Mouse (Mus musculus): ENCODE data around the gene Grn.
"Not testable (repeated sequence)": the region's sequence is repeated elsewhere in the genome, so short reads cannot be mapped to it uniquely, and the experiment has no call there.

The Grn gene

DNA sequence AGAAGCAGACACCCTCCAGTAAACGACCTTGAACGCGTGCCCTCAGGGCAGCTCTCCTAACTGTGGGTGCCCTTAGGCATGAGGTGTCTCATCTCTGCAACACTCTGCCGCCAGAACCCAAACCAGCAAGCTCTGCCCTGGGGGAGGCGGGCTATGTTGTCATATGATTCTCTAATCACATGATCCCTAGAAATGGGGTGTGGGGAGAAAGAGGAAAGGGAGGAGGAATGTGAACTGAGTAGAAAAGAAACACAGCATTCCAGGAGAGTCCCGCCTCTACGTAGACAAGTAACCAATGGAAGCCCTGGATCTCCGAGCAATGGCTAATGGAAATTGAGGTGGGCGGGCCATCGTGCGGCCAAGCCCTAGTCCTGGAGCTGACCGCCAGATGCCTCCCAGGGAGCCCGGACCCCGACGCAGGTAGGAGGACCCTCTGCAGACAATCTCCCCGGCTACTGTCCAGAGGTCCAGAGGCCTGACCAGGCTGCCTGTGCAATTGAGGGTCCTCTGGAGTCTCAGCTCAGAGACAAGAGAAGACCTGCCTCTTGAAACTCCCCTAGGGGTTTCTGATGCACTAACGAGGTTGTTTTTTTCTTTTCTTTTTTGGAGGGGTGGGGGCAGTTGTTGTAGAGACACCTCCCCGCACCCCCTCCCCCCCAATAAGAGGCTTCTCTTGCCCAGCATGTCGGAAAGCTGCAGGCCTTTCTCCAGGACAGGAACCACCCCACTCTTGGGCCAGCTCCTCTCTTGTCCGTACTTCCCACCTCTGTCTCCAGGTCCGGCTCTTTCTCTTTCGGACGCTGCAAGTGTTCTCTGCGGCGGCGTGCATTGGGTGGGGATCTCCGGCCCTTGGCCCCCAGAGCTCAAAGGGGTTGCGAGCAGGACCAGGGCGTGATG lies at the start of gene Grn:
Gene Grn, plus strand, starts transcription at position 195 of the 897 bp plus-strand sequence.
- peak; percentile 78 for DNase-seq (ENCODE audit: low read depth)

DNA sequence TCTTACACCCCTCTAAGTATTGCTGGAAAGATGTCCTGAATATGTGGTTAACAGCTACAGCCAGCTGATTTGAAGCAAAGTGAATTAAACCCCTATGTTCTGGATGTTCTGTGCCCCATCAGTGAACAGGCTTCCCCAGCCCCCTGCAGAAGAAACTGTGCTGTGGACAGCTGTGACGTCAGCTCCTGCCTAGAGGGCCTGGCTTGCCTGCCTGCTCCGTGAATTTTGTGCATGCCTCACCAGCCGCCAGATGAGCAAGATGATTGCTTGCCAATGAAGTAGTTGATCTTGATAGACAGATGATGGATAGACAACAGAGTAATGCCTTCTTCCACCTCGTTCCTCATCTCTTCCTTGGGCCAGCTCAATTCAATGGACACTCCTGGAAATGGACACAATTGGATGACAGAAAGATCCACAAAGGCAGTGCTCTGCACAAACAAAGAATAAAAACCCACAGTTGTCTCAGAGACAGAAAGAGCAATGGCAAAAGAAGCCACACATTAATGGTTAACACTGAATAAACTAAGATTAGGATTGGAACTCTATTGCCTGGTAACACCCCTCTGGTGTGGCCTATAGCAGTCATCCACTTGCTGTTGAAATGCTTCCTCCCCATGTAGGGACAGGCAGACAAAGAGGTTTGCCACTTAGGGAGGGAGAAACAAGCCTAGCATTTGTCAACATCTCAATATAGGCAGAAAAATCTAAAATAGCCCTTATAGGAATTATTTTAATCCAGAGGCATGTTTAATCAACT lies 48.6 kb upstream of the Grn start:
- no peak for DNase-seq (ENCODE audit: low read depth)

DNA sequence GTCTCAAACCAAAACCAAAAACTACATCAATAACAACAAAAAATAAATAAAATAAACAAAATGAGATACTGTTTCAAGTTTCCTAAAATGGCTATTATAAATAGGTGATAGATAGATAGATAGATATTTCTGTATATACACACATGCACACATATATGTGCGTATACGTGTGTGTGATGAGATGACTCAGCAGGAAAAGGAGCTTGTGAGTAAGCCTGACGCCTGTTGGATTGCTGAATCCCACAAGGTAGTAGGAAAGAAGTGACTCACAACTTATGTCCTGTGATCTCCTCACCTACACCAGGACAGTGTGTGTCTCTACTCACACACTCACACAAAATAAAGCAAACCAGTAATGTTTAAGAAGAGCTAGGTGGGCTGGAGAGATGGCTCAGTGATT lies 47.3 kb upstream of the Grn start:
- no peak for DNase-seq (ENCODE audit: low read depth)

DNA sequence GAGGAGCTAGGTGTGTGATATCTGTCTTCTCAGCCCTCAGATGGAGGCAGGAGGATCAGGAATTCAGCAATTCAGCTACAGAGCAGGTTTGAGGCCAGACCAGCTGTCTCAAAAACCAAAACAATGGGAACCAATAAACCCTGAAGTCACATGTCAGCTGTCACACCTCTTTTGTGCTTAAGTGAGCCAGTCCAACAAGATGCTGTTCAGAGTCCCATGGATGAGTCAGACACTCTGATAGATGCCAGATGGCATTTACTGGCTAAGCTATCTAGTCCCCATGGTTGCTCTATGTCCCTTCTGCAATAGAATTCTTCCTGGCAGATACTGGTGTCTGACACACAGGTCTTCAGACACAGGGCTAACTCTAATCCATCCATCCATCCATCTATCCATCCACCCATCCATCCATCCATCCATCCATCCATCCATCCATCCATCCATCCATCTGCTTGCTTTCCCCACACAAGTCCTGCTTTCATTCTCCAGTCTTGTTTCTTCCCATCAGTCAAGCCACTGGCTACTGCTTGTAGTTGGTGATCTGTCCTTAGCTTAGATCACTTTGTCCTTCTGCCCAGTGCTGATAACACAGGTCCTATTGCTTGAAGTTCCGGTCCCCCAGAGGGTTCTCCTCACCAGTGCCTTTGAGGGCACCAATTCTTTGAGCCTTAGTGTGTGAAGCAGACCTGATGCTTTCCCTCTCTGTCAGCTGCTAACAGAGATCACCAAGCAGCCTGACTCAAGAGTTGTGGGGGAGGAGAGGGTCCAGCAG lies 46.6 kb upstream of the Grn start:
- DNase-seq (ENCODE audit: low read depth): no peak

DNA sequence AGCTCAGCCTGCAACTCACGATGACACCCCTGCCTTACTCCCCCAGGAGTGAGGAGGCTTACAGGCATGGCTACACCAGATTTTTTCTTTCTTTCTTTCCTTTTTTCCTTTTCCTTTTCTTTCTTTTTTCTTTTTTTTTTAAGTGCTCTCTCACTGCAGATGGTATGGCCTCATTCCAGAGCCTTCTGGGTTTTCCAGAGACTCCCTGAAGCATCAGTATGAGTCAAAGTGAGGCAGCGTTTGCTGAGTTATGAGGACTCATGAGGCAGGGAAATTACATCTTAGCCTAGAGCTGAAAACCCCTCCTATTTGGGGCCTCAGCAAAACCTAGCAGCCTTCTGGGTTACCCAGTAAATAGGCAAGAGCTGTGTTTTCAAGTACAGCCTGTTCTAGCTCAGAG lies 45.7 kb upstream of the Grn start:
- no peak for DNase-seq (ENCODE audit: low read depth)

DNA sequence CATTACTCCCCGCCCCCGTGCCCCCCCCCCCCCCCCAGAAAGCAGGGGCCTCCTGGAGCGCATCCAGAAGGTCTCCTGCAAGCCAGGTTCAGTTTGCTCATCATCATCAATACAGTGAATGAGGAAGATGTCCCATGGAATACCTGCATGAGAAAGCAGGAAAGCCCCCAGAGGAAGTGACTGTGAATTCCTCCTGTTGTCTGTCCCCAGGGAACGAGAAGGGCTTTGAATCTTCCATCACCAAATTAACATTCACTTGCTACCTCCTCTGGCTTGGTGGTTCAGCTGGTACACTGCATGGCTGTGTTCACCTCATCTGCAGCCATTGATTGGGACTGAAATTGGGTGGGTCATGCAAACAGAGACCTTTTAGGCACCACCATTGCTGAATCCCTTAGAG lies 45.0 kb upstream of the Grn start:
- DNase-seq (ENCODE audit: low read depth): no peak

DNA sequence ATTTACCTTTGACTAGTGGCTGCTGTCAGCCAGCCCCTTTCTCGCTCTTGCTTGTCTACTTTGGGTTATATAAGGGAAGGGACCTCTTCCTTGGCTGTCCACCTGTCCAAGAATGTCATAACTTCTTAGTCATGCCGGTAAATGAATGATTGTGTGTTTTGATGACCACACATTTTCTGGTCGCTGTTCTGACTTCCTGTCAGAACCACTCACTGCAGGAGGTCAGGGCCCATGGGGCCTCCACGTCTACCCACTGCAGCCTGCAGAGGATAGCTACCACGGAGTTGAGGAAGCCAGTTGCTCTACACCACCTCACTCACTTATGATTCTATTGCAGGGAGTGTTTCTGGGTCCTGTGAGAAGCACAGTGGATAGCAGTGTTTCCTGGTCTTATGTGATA lies 44.0 kb upstream of the Grn start:
- DNase-seq (ENCODE audit: low read depth): no peak

DNA sequence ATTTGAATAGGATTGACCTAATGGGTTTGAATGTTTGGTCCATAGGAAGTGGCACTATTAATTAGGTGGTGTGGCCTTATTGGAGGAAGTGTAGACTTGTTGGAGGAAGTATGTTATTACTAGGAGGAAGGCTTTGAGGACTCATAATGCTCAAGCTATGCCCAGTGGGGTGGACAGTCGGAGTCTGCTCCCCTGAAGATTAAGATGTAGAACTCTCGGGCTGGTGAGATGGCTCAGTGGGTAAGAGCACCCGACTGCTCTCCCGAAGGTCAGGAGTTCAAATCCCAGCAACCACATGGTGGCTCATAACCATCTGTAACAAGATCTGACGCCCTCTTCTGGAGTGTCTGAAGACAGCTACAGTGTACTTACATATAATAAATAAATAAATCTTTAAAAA lies 40.7 kb upstream of the Grn start:
- not testable (repeated sequence) for DNase-seq (ENCODE audit: low read depth)

DNA sequence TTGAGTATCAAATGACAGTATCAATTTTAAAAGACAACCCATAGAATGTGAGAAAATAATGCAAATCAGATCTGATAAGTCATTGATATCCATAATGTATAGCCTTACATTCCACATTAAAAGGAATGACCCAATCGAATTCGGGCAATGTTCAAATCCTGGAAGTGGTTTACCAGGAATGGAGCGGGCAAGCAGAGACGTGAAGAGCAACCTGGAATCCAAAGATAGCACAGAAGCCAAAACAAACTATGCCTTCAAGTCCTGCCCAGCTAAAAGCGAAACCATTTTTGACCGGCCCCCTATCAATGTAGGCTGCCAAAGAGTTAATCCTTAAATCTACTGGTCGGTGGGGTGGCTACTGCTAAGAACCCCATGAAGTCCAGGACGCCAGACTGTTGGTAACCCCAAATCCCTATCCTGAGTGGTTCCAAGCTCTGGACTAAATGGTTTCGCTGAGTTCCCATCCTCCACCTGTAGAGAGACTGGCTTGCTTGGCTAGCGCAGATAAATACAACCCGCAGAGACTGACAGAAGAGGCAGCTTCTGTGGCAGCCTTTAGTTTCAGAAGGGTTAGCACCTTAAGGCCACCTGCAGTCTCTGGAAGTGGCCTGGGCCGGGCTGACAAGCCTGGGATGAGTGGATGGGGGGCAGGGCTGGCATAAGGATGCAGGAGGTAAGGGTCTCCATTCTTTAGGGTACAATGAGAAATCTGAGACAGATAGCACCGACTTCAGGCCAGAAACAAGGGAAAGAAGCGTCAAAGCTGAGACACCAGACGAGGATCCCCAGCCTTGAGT lies 37.5 kb upstream of the Grn start:
- DNase-seq (ENCODE audit: low read depth): peak; percentile 19

DNA sequence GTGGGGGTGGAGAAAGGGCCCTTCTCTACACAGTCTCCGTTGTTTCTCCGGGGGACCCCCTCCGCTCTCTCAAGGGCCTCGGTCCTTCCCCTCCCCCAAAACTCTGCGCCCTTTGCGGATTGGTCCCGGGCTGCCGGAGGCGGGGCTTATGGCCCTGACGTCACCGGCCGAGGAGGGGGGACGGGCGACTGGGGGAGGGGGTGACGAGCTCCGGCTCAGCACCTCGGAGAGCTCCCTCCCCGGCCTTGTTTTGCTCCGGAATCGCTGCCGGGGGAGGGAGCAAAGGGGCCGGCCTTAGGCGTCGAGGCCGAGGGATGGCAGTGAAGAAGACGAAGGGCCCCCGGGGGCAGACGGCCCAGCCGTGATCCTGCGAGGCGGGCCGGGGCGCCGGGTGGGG lies 36.9 kb upstream of the Grn start, which contains the start of gene Rundc3a:
Gene Rundc3a, plus strand, starts transcription at position 166 of the 397 bp plus-strand sequence.
- peak; percentile 75 for DNase-seq (ENCODE audit: low read depth)

DNA sequence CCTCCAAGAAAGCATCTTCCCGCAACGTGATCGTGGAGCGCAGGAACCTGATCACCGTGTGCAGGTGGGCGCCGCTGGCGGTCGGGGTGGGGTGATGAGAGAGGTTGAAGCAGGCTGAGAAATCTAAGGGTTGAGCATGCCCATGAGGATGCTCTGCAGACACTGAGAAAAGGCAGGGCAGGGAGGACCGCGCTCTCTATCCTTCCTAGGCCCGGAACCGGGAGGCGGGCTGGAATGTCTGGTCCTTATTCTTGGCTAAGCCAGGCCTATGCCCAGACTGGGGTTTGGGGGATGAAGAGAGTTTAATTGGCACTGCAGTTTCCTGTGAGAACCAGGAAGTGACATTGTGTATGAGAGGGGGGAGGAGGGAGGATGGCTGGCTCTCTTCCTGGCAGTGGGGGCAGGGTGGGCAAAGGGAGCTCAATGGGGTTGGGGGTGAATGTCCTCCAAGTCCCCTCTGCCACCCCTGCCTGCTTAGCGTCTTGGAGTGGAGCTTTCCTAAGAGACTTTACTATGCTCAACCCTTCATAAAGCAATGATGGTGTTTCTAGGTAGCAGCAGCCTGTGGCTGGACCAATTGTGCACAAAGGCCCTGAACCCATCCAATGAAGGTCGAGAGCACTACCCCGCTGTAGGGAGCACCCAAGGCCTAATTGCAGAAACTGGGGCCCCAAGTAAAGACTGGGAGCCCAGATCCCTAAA lies 36.2 kb upstream of the Grn start:
- DNase-seq (ENCODE audit: low read depth): peak; percentile 23

DNA sequence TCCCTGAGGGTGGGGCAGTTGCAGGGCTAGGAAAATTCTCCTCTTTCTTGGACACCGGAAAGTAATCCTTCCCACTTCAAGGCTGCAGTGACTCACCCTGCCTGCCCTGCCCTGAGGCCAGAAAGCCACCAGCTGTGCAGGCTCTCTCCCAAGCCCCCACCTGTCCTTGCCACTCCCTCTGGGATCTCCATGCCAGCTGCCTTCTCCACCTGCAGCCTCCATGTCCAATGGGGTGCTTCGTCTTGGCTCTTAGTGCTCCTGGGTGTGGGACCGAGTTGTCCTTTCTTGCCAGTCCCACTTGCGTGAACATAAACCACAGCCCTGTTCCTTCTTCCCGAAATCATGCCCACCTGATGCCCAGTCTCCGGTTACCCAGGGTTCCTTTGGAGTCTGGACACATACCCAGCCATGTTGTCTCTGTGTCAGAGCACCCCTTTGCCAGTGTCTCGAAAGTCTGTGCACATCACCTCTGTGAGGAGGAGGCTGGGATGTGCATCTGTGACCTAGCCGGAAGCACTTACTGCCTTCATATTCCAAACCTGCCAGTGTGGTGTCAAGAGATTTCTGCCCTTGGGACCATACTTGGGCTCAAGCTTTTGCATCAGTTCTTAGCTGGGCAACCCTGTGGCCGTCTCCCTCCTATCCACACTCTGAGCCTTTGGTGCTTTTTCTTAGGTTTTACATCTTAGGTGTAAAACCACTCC lies 35.5 kb upstream of the Grn start:
- no peak for DNase-seq (ENCODE audit: low read depth)

DNA sequence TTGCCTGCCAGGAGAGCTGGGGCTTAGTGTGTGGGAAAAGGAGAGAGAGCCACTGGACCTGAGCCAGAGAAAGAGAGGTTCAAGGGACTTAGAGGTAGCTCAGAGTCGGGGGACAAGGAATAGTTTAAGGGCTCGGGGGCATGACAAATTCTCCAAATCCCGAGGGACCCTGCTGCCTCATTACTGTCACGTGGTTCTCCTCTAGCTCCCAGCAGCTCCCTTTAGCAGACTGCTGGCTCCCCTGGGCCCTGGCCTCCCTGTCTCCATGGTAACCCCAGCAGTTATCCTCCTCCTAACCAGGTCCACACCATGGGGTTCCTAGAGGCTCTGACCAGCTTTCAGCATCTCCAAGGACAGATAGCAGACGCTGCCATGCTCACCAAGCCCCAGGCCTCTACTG lies 34.9 kb upstream of the Grn start:
- no peak for DNase-seq (ENCODE audit: low read depth)

DNA sequence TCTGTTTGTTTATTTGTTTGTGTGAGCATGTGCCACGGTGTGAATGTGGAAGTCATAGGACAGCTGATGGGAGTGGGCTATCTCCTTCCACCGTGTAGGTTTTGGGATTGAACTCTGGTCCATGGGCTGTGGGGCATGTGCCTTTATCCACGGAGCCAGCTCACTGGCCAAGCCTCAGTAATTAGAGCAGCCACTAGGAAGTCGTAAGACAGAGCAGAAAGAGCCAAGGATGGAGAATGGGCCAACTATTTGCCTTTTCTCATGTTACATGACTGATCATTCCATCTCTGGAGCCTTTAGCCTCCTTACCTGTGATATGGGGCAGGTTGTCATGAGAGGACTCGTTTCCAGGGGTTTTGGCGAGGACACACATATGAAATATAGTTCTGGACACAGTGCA lies 33.9 kb upstream of the Grn start:
- no peak for DNase-seq (ENCODE audit: low read depth)

DNA sequence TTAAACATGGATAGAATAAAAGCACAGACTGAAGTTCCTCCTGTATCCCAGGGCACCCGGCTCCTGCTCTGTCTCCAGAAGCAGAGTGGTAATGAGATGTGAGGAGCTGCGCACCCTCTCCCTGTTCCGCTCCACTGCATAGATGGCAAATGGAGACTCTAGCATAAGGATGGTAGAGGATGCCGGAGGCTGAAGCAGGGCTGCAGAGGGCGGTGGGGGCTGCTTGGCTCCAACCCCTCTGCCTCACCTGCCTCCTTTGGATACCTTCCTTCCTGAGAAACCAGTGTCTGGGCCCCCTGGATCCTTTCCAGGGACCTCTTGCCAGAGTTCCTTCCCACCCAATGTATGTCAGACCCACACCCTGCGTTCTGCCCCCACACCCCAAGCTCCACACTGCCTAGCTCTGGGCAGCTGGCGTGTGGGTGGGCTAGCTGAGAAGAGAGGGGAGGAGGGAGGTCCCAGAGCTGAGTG lies 33.4 kb upstream of the Grn start:
- DNase-seq (ENCODE audit: low read depth): no peak

DNA sequence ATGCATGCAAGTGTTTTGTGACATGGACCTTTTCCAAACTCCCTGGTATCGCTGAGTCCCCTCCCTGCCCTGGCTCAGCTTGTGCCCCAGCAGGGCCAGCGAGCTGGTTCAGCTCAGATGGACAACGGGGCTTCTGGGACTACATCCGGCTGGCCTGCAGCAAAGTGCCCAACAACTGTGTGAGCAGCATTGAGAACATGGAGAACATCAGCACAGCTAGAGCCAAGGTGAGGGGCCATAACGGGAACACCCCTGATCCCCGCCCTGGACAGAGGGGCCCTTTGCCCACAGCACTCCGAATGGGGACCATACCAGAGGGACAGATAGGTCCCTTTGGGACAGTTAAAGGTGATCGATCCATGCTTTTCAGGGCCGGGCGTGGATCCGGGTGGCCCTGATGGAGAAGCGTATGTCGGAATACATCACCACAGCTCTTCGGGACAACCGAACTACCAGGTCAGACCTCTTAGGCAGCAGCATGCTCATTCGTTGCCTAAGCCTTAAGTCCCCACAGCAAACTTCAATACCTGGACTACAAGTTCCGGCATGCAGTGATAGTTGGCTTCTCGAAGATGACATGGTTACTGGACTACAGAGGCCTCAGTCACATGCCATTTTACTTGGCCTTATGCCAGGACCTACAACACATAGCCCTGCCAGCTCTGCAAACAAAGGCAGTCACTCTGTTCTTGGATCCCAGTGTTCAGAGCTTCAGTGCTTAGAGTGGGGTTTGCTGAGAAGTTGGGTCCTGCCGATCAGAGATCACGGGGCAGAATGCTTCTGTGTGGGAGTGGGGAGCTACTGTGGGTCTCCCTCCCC lies 31.9 kb upstream of the Grn start:
- no peak for DNase-seq (ENCODE audit: low read depth)

DNA sequence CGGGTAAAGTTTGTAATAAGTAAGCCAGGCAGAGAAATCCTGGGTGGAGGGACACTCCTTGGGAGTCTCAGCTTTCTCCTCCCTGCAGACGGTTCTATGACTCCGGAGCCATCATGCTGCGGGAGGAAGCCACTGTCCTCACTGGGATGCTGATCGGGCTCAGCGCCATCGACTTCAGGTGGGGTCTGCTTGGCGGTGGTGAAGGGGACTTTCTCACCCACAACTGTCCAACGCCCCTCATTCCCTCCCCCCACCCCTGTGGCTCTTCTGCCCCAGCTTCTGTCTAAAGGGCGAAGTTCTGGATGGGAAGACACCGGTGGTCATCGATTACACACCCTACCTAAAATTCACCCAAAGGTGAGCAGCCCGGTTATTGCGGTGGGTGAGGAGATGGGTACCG lies 31.0 kb upstream of the Grn start:
- no peak for DNase-seq (ENCODE audit: low read depth)

DNA sequence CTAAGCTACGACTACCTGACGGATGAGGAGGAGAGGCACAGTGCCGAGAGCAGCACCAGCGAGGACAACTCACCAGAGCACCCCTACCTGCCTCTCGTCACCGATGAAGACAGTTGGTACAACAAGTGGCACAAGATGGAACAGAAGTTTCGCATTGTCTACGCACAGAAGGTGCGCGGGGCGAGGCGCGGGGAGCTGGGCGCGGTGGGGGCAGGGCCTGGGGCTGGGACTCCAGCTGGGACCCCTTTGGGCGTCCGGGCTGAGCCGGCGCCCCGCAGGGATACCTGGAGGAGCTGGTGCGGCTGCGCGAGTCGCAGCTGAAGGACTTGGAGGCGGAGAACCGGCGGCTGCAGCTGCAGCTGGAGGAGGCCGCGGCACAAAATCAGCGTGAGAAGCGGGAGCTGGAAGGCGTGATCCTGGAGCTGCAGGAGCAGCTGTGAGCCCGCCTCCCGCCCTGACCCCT lies 30.5 kb upstream of the Grn start:
- no peak for DNase-seq (ENCODE audit: low read depth)

DNA sequence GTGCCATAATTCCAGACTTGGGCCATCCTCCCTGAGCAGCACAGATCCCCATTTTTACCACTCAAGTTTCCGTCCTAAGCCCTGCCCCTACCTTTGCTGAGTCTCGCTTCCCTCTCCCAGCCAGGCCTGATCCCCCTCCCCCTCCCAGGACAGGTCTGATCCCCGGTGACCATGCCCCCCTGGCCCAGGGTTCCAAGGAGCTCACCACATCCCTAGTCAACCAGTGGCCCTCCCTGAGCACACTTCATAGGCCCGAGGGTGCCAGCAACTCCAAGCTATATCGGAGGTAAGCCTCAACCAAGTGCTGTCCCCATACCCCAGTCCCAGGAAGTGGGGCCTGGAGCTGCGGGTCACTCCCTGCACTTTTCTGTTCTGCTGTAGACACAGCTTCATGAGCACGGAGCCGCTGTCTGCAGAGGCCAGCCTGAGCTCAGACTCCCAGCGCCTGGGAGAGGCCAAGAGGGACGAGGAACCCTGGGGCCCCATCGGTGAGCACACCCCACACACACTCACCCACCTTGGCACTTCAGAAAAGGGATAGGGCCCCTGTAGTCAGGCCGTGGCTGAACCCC lies 29.5 kb upstream of the Grn start:
- DNase-seq (ENCODE audit: low read depth): no peak
